Mouse (Mus musculus) urinary bladder, postnatal 36 days (tissue): ENCODE measurements around the gene Clstn3.

Experiments
- DNase-seq, 2 experiments: peaks; one replicate each; pipeline ENCODE4 v3.0.0; 2022; ENCODE audit warnings: low spot score in 2 of 2, mixed read lengths in 1 of 2

Clstn3 gene

DNA sequence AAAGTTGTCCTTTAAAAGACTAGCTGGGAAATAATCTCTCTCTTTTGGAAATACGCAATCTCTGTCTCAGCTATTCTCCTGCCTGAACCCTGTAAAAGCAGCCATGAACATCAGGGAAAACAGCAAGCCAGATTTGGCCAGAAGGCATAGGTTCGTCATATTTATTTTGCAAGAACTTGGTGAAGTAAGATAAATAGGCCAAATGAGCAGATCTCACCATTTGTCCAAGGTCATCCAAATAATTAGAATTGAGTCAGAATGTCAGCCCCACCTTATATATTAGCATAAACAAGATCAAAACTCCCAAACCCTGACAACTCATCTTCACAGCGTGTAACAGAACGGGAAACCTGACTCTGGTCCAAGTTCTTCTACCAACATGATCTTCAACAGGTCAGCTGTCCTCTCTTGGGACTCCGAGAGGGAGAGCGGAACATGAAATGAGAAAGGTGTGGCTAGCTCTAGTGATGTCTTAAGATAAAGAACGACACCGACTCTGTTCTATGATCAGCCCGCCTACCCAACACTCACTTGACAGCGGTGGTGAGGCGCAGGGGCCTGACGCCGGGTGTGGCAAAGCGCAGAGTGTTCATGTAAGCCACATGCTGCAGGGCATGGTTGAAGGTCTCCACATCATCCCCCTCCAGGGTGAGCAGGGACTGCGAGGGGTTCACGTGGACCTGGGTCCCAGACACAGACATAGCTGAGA lies 15.5 kb downstream of the Clstn3 start:
- no peak for DNase-seq

DNA sequence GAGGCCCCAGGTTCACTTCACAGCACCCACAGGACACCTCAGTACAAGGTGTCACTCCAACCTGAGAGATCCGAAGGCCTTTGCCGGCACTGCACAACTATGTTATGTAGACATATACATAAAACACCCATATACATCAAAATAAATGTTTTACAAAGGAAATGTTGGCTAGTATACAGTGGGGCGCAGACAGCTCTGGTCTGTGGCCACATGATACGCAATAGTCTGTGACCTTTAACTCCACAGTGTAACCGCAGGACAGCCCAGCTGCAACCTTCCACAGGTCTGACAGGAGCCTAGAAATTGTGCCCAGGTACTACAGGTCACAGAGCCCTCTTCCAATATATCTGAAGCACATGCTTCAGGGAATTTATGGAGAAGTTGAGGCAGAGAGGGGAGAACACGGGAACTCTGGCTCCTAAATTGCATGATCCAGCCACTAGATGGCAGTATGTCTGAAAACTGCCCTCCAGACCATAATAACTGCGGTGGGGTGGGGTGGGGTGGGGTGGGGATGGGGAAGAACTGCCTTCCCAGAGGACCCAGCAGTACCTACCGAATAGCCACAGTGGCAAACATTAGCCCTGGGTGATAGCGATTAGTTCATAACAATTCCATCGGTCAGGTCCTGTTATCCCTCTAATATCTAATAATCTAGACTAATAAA lies 16.3 kb downstream of the Clstn3 start:
- DNase-seq = no peak

DNA sequence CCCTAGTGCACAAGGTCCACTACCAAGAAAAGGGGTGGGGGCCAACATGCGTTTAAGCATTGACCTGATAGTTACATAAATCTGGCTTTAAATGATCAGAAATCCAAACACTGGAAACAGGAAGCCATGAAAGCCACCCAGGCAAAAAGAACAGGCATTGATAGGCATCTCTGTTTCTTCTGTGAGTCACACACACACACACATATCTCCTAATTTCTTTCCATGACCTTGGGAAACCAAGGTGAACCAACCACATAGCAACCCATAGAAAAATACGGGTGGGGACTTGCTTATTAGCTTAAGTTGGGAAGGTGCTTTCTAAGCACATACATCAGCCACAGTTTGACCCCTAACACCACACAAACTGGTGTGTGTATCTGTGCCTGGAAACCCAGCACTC lies 17.2 kb downstream of the Clstn3 start:
- DNase-seq = no peak

DNA sequence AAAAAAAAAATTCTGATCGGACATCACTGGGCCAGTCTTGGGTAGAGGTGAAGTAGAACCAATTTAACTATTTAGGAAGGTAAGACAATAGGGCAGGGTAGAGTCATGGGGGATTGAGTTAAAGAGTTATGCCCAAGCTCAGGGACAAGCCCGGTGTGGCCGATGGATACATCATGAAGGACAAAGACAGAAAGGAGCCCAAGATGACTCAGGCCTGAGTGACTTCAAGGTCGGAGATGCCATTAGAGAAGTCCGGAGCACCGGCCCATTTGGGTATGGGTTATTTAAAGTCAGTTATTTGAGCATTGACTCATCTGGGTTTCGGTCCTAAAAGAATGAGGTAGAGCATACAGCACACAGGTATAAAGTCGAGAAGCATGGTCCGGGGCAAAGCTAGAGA lies 18.1 kb downstream of the Clstn3 start:
- DNase-seq = no peak

DNA sequence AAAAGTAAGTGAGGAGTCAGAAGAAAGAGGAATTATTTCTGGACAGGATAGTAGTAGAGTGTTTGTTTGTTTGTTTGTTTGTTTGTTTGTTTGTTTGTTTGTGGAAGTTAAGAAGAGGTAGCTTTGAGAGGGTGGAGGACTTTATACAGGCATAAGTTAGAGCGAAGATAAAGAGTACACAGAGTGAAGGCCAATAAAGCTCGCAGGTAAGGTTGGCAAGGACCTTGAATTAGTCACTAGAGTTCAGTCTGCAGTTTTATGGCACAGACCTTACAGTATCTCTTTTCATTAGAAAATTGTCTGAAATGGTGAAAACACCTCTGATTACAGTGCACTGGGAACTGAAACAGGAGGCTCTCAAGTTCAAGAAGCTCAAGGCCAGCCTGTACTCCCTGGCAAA lies 18.6 kb downstream of the Clstn3 start:
- no peak for DNase-seq

DNA sequence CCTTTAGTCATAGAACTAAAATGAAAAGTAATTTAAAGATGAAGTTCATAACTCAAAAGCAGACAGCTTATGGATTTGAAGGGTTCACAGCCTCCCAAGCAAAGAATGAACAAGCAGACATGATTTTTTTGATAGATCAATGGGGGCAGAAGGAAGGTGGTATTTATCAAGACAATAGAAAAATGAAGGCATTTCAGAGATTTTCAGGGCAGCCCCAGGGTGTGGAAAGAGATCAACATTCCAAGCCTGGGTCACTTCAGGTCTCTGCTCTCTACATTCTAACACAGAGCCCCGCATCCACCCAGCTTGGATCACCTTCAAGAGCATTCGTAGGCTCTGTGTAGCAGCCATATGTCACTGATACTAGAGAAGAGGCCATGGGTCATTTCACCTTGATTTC lies 21.3 kb downstream of the Clstn3 start:
- no peak for DNase-seq

DNA sequence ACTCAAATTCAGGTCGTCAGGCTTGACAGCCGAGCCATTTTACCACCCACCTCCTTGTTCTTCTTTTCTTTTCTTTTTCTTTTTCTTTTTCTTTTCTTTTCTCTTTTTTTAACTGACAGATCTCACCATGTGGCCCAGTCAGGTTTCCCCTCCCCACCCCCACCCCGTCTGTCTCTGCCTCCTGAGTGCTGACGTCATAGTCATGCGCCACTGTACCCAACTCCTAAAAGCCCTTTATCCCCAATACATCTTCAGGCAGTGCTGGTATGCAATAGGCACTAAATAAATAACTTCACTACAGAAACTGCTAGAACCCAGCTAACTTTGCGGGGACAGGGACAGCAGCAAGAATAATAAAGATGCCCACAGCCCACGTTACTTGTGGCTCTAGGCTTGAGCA lies 28.3 kb downstream of the Clstn3 start:
- no peak for DNase-seq

DNA sequence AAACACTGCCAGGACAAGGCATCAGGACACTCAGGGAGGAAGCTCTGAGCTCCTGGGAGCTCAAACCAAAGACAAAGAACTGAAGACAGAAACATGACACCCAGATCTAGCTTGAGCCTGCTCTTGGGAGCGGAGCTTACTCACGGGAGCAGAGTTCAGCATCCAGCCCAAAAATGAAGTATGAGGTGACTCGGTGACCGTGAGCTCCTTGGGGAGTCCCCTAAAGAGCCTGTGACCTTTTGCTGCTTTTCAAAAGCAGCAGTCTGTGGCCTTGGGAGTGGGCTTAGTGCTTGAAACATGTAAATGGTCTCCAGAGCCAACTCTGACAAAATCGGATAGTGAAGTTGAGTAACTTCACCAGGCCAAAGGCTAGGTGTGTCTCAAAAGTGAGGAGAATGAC lies 29.4 kb downstream of the Clstn3 start:
- no peak for DNase-seq

DNA sequence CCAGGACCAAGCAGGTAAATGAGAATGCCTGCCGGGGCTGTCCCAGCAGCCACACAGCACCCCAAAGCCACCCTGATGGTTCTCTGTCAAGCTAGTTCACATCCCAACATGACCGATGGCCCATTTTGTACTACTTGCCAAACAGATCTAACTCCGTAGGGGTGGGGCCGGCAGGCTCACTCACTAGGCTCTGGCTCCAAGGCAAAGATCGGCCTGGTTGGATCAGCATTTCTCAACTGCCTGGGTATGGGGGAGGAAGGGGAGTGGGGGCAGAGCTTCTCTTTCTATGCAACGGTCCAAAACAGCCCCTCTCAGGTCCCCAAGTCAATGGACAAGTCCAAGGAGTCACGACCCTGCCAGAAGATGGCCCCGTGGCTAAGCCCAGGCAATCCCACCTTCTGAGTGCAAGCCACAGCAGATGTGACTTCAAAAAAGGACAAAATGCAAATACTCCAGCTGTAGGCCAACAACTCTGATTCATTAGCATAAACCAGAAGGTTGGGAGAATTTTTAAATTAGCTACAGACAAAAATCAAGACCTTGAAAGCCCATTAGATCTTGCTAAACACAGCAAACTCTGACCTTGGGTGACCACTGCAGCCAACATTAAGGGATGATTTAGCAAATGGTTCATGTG lies 30.8 kb downstream of the Clstn3 start:
- DNase-seq = peak in 1 of 2 experiments; percentile 34

DNA sequence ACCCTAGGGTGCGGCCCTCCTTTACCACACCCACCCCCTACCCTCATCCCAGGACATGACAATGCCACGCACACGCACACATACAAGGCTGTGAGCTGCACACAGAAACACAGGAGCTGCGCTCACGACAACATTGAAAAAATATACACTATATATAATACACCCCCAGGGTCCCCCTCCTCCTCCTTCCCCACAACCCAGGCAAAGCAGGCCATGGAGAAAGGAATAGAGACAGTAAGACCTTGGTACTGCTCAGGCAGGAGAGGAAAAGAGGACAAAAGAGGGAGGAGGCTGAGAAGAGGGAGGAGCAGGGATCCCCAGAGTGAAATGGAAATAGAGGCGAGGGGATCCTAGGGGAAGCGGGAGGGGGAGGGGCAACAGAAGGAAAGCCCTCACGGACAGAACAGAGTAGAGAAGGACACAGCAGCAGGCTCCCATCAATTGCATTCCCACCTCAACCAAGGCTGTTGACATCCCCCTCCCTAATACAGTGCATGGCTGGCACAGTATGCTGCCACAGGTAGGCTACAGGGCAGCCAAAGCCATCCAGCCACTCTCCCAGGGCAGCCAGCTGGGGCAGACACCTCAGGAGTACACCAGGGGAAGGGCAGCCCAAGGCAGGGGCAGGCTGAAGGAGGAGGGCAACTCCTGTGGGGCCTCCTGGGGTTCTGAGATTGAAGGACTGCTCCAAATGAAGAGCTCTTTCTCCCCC lies 33.7 kb downstream of the Clstn3 start:
- DNase-seq = no peak

DNA sequence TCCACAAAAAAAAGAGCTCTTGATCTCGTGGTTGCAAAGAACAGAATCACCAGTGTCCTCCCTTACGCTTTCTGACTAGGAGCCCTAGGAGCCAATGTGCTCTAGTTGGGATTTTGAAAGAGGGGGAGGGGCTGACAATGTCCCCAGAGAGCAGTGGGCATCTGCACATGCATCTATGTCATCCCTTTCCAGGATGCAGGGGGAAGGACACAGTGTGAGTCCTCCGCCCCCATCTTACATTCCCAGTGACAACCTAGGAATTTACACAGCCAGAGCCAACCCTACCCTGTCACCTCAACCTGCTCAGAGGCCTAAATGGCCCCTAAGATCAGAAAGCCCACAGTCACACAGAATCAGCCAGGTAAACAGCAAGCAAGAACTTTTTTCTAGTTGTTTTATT lies 34.2 kb downstream of the Clstn3 start:
- DNase-seq = no peak

DNA sequence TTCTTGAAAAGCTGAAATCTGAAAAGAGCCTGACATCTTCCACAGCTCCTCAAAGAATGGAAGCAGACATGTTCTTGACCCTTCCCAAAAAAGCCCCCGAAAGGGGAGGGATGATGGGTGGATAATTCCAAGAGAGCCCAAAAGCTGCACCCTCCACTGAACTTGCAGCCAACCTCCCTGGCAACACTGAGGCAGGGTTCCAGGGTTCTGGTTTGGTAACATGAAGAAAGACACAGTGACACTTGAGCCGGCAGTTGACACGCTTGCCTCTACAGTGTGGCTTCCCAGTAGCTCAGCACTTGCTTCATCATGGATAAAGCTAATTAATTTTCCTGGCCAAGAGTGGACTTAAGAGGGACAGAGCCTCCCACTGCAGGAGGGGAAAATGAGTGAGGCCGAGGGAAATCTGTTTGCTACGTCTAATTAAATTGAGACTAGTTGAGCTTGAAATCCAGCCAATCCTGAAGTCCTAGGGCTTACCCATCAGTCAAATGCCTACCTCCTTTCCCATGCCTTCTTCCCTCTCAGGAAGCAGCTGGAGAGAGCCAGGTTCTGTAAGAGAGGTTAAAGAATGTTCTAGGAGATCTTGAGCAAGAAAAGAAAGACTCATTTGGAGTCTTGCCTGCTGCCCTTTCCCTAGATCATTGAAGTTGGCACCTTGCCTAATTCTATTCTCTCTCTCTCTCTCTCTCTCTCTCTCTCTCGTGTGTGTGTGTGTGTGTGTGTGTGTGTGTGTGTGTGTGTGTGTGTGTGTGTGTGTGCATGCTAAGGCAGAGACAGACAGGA lies 36.6 kb downstream of the Clstn3 start:
- DNase-seq = no peak

DNA sequence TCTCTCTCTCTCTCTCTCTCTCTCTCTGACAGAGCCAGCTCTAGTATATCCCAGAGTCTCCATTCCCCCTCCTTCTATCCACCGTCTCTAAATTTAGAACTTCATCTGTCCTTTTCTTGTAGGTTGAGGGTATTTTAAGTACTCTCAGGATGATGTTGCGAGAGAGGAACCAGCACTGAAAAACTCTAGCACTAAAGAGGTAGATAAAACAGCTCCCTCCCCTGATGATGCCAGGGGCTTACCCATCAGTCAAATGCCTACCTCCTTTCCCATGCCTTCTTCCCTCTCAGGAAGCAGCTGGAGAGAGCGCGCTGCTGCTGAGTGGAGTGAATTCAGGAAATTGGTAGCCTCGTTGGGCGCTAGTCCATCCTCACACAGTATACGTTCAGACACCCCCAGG lies 37.3 kb downstream of the Clstn3 start:
- no peak for DNase-seq

DNA sequence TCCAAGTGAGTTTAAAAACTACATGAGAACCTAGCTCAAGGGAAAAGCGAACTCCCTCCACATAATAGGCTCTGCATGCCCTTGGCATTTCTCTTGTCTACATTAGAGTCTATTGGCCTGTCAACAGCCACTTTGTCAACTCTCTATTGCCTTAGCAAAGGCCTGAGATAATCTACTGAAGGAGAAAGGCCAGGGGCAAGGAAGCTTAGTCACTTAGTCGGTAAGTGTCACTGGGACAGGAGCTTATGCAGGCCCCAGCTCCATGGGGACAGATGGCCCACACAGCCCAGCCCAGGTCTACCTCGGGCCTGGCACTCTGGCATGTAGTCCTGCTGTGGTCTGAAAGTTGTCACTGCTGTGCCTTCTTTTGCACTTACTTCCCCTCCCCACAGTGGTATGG lies 38.0 kb downstream of the Clstn3 start:
- DNase-seq = no peak

DNA sequence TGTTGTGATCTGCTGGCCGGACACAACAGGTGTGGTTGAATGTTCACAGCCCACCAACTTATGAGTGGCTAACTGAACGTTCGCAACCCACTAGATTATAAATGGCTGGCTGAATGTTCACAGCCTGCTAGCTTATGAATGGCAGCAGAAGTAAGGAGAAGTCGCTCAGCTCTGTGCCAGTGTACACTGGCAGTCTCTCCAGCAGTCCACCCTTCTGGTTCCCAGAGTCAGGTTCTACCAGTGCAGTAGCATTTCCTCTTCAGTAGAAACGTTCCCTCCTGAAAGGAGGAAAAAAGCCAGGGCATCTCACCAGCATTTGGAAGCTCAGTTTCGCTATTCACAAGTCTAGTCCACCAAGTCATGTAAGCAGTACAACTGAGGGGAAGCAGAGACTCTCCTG lies 39.1 kb downstream of the Clstn3 start:
- no peak for DNase-seq

DNA sequence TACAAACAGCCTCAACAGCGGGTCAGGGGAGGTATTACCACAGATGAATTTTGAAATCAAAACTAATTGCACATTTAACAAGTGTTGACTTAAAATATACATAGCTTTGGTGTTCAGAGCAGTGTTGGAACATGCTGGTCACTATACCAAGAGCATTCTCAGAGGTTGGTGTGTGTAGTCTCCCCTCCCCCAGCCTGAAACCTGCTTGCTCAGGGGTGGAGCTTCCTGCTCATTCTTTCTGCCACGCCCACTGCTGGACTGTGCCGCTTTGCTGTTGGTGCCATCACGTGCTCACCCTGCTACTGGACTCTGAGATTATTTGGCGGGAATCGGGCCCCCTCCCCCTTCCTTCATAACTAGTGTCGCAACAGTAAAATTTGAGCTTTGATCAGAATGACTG lies 39.6 kb downstream of the Clstn3 start:
- DNase-seq = peak in 1 of 2 experiments; percentile 51

DNA sequence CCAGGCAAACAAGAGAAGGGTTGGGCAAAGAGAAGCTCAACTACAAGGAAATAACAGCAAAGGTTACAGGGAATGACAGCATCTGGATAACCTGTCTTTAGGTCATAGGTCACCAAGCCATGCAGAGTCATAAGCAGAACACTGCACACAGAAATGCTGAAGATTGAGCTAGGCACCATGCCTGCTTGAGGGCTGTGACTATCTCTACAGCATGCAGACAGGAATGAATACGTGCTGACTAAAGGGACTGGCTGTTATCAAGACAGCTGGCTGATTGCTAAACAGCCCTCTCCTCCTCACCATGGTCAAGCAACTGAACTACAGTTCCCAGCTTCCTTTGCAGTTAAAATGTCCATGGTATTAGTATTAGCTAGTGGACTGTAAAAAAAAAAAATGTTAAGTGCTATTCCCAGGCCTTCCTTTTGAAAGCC lies 40.5 kb downstream of the Clstn3 start:
- DNase-seq = no peak

DNA sequence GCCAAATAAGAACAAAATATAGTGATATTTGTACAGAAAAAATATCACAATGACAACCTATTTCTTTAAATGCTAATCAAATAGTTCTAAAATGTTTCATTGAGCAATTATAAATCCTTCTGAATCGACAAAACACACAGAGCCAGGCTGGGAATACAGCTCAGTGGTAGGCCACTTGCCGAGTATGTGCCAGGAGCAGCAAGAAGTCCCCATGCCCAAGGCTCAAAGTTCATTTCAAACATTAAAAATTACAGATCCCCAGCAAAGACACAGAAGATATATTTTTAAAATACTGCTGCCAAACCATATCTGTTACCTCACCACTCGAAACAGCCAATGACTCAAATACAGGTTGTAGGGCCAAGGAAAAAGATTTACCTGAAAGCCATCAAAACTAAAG lies 45.9 kb downstream of the Clstn3 start:
- no peak for DNase-seq

DNA sequence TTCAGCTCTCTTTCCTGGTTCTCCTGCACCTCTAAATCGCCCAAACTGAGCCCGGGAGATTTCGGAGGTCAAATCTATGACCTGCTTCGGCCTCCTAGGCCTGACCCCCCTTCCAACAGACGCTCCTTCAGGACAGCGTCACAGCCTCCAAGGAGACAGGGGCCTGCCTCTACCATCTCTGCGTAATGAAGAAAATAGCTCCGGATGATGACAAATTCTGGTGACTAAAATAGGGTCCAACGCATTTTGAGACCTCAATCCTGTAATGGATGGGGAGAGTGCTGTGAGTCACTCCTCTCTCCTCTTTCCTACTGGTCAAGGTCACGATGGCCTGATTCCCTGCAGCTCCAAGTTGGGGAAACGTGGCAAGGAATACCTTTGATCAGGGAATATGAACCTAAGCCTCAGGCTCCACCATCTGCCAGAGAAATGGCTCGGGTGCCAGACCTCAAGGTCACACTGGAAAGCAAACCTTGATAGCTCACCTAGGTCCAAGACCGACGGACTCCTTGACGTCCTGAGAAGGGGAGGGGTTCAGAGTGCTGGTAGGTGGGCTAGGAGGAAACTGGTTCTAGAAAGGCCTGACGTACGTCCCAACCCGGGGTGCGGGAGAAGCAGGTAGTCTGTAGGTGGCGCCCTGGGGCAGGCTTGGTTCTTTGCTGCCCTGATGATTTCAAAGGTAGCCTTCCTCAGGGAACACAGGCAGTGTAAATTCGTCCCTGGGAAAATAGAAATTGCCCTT lies 49.1 kb downstream of the Clstn3 start:
- DNase-seq = peak; percentile 80 to 82

DNA sequence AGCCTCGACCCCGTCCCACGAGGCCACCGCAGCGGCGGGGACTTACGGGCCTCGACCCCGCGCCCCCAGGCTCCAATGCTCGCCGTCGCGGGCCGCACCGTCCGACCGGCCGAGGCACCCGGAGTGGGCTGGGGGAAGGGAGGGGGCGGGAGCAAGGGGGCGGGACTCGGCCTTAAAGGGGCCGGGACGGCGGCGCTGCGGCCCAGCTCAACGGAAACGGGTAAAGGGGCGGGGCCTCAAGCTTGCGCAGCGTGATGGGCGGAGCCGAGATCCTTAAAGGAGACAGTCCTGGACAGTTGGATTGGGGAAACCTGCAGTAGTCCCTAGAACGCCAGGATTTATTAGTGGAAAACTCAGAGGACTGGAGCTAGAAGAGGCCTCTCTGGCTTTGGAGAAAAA lies 49.7 kb downstream of the Clstn3 start, which contains the start of gene Pex5:
Pex5 (minus strand) TSS at position 141 of the 399 bp plus-strand sequence.
- DNase-seq = peak; percentile 94 to 95
